18 mouse cellular contexts compared by ENCODE assay signal in the genomic region with DNA sequence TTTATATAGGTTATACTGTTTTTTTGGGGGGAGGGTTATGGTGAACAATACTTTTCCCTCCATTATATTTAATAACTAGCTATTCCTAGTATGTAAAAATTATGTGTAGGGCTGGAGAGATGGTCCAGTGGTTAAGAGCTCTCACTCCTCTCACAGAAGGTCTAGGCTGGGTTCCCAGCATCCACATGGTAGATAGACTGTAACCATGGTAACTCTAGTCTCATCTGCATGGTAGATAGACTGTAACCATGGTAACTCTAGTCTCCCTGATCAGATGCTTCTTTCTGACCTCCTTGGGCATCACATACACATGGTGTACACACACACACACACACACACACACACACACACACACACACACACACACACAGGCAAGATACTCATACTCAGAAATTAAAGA.
DNase-seq lines count a peak whose midpoint lies in the region; ATAC-seq and TF ChIP-seq lines count a peak whose summit lies in the region.
"Had no signal": no experiment of that assay in that cellular context is flagged by ENCODE, and none has a peak within 500 bp of the region (broad histone marks: within the 10 kb centered on the region; RNA-seq: fewer than 3 reads in every experiment).

No protein-coding gene starts in this region.

- H3K36me3 ChIP-seq in forebrain, postnatal 0 days (ENCODE audit: insufficient read depth) = no peaks in the 10 kb centered on the region
- no peaks in the 10 kb centered on the region for H3K36me3 ChIP-seq in midbrain, embryonic 13.5 days
- H3K36me3 ChIP-seq: G1E had no signal

- intact Hi-C loops in left cerebral cortex, postnatal 4 days (cut with DNase I) = no loop called here

- no peak overlapping the region for H3K4me3 ChIP-seq in forebrain, postnatal 0 days (ENCODE audit: low read depth, low read length)
- H3K4me3 ChIP-seq in midbrain, embryonic 13.5 days (replicated peaks) = no peak overlapping the region

- peak; percentile 93 for ATAC-seq in forebrain, postnatal 0 days
- peak; percentile 73; the same call in 1 of the 2 replicates for ATAC-seq in midbrain, embryonic 13.5 days
- ATAC-seq: CD4-positive, CD25-positive, alpha-beta regulatory T cell, adult 4 months; inflammation-experienced regulatory T-cells, adult 6 months had no signal

- no peak for TF ChIP-seq CTCF in forebrain, postnatal 0 days (IDR thresholded peaks at IDR 0.05; ENCODE audit: low read depth)

- no peak overlapping the region for H3K9ac ChIP-seq in forebrain, postnatal 0 days
- H3K9ac ChIP-seq in midbrain, embryonic 13.5 days (replicated peaks) = no peak overlapping the region

- DNase-seq in cerebellum, postnatal 10 days = peak; percentile 43 to 56
- DNase-seq in cerebellum, postnatal 14 days = no peak
- DNase-seq in left cerebral cortex, postnatal 4 days = peak; percentile 17
- DNase-seq in left cerebral cortex, adult 9 months (ENCODE audit: low spot score in 2 of 2) = no peak
- peak; percentile 76 for DNase-seq in forebrain, postnatal 0 days
- no peak for DNase-seq in urinary bladder, postnatal 4 days (ENCODE audit: low spot score in 2 of 2)
- DNase-seq in thymus, postnatal 10 days (ENCODE audit: low spot score in 2 of 2) = no peak
- DNase-seq: cerebellum, adult 11 months; cerebellum, postnatal 36 days; gastrocnemius, postnatal 10 days; kidney, adult 9 months; kidney, postnatal 36 days; liver; lung, adult 18-20 months had no signal

- H3K27ac ChIP-seq in forebrain, postnatal 0 days (ENCODE audit: low read depth, low read length) = no peak overlapping the region
- no peak overlapping the region for H3K27ac ChIP-seq in midbrain, embryonic 13.5 days

- H3K9me3 ChIP-seq in forebrain, postnatal 0 days (ENCODE audit: low read length) = no peaks in the 10 kb centered on the region
- H3K9me3 ChIP-seq in midbrain, embryonic 13.5 days = no peaks in the 10 kb centered on the region

- H3K4me2 ChIP-seq in forebrain, postnatal 0 days (ENCODE audit: low read depth) = no peak overlapping the region
- H3K4me2 ChIP-seq in midbrain, embryonic 13.5 days (replicated peaks) = no peak overlapping the region

- H3K4me1 ChIP-seq in forebrain, postnatal 0 days (ENCODE audit: insufficient read depth) = peaks cover 8% of the 10 kb centered on the region; the same call in 1 of the 2 replicates
- H3K4me1 ChIP-seq in midbrain, embryonic 13.5 days (replicated peaks) = peaks cover 6% of the 10 kb centered on the region

- no peaks in the 10 kb centered on the region for H3K27me3 ChIP-seq in forebrain, postnatal 0 days (ENCODE audit: insufficient read depth, low read length)
- H3K27me3 ChIP-seq in midbrain, embryonic 13.5 days = no peaks in the 10 kb centered on the region

Comparison
In these comparisons a context has a peak if more than half of its experiments do, and no peak if none do; other contexts are left out.
1. DNase-seq: peak in cerebellum, postnatal 10 days (2 of 2), left cerebral cortex, postnatal 4 days (single experiment) and forebrain, postnatal 0 days (single experiment); none in cerebellum, postnatal 14 days (0 of 2), left cerebral cortex, adult 9 months (0 of 2), urinary bladder, postnatal 4 days (0 of 2) and thymus, postnatal 10 days (0 of 2).